Mouse (Mus musculus) right cerebral cortex, postnatal 4 days (tissue): ENCODE data around the gene Sox5.

Experiments used
- DNase-seq: peaks from one replicate; pipeline ENCODE4 v3.0.0-alpha.2; 2022

The Sox5 gene

DNA sequence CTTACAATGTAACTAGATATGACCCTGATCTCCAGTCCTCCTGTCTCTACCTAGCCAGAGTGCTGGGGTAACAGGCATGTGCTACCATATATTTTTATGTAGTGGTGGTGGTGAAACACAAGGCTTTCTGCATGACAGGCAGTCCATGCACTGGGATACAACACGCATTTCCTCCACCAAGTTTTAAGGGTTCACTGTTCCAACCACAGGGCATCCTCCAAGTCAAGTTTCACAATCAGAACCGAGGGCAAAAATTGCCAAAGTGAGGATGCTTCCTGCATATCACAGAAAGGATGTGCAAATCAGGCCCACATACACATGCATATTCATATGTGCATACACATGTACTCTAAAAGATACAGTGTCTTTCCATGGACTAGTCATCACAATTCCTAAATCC is 888.9 kb downstream of the Sox5 start:
- no peak for DNase-seq

GRCm38 (mm10) chr6:143888556-143888955 is 893.2 kb downstream of the Sox5 start:
- no peak for DNase-seq

DNA sequence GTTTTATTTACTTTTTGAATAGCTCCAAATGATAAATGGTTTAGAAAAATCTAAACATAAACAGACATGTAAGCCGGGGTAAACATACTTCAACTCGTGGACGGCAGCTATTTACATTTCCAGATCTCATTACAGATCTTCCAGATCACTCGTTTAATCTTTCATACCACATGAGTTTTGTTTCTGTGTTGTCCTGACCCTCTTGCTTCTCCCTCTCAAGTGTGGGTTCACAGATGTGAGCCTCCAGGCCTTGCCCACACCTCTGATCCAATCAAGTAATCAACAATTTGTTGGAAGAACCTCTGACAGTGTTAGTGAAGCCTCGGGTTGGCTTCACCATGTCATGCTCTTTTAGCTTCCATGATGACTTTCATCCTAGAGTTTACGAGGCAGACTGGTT is 903.3 kb downstream of the Sox5 start:
- no peak for DNase-seq

- DNase-seq = no peak
Measured at GRCm38 (mm10) chr6:143868790-143869189, 913.0 kb downstream of the Sox5 start.

GRCm38 (mm10) chr6:143868155-143868685 is 913.6 kb downstream of the Sox5 start:
- DNase-seq = no peak

DNA sequence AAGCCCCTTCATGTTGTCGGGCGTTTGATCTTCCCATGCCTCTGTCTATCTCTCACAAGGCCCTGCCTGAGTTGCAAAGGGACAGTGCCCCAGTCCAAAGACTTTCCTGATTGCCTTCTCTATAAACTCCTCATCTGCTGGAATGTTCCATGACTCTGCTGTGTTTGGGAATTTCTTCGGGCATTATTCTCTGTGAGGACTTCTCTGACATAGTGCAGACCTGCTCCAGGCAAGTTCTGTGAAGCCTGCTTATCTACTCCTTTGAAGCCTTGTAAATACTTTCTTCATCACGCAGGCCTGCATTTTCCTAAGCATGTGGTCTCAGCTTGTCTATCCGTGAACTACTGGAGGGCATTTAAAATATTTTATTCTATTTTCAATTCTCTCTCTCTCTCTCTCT is 914.7 kb downstream of the Sox5 start:
- no peak for DNase-seq

- no peak for DNase-seq
Measured at GRCm38 (mm10) chr6:143866566-143866965, 915.2 kb downstream of the Sox5 start.

- no peak for DNase-seq
Measured at GRCm38 (mm10) chr6:143862611-143863110, 919.1 kb downstream of the Sox5 start.

- DNase-seq = no peak
Measured at GRCm38 (mm10) chr6:143860036-143860435, 921.7 kb downstream of the Sox5 start.

- no peak for DNase-seq
Measured at GRCm38 (mm10) chr6:143859535-143859934, 922.2 kb downstream of the Sox5 start.

DNA sequence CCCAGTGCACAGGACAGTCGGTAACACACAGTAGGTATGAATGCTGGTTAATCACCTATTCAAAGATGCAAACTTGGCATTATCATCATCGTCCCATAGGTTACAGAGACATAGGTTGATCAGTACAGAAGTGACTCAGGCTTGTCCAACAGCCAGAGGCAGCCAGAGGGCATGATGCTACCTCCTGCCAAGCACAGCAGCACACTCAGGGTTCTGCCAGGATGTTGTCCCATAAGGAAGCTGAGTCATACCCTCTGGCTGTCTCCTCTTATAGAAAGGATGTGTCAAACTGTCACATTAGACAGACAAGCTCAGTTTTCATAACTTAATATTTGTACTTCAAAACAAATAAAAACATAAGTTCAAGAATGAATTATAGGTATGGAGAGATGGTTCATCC is 923.2 kb downstream of the Sox5 start:
- no peak for DNase-seq

- DNase-seq = no peak
Measured at GRCm38 (mm10) chr6:143857376-143857775, 924.4 kb downstream of the Sox5 start.

- no peak for DNase-seq
Measured at GRCm38 (mm10) chr6:143855421-143855820, 926.4 kb downstream of the Sox5 start.

GRCm38 (mm10) chr6:143854031-143854430 is 927.7 kb downstream of the Sox5 start:
- no peak for DNase-seq

- no peak for DNase-seq
Measured at GRCm38 (mm10) chr6:143845761-143846160, 936.0 kb downstream of the Sox5 start.

DNA sequence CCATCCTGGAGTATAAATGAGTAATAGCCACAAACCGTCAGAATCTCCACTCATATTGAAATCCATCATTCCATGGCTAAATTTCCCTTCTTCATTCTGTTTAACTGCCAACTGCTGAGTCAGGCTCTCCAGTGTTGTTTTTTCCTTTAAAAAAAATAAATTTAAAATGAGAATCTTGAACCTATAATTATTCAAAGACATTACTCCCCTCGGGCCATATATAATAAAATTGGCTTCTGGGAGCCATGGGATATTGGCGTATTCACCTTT is 937.1 kb downstream of the Sox5 start:
- no peak for DNase-seq

GRCm38 (mm10) chr6:143843933-143844700 is 937.7 kb downstream of the Sox5 start:
- no peak for DNase-seq

- DNase-seq = no peak
Measured at GRCm38 (mm10) chr6:143841954-143842353, 939.8 kb downstream of the Sox5 start.

GRCm38 (mm10) chr6:143841109-143841638 is 940.6 kb downstream of the Sox5 start:
- DNase-seq = no peak

DNA sequence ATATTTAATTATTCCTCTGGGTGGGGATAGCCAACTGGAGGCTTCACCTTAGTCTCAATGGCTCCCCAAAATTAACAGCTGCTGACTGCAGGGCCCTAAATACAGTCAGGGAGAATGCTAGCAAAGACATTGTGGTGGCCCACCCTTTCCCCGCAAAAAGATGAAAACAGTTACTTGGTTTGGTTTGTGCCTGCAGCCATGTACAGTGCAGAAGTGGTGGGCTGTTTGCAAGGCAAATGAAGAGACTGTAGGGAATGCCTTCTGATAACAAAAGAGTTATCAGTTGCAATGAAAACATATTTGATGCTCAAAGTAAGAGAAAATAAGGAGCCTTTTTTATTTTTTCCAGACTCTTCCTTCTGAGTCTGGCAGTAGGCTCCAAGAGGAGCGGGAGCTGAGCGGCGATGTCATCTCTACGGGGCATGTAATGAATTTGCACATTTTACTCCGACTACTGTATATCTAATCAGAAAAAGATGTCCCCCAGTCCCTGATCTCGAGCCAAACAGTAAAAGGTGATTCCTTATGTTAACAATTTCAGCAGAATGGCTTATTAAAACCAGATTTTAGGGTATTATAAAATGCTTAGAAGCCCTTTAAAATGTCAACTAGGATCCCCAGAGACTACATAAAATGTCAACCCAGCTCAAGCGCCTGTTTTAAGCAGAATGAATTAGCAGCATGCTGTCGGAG is 943.2 kb downstream of the Sox5 start:
- no peak for DNase-seq

- DNase-seq = no peak
Measured at GRCm38 (mm10) chr6:143835331-143835730, 946.4 kb downstream of the Sox5 start.

DNA sequence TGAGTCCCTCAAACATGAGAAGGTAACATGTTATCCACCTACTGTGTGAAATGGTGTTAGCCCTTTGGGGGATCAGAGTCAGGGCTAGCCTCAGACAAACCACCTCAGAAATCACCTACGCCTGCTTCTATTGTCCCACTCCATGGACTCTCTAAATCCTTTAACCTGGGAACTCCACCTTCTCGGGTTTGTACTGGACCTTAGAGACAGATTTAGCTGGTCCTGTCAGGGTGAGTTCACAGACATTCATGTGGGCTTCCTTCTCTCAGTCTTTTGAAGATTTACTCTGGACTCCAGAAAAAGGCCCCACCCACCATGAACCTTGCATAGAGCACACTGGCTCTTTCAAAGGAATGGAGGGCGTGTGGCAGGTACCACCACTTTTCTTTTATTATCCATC is 947.8 kb downstream of the Sox5 start:
- DNase-seq = no peak

- no peak for DNase-seq
Measured at GRCm38 (mm10) chr6:143833182-143833558, 948.6 kb downstream of the Sox5 start.
